Mouse (Mus musculus): Measurements from ENCODE around the gene Prpsap2.
"Not testable (repeated sequence)": the region's sequence is repeated elsewhere in the genome, so short reads cannot be mapped to it uniquely, and the experiment has no call there.

Gene Prpsap2
- long read RNA-seq, experiment 1, transcript Prpsap2-201 (12 exons, 1,837 nt): major isoform, 6 of 18 reads
- long read RNA-seq, experiment 1, partial matches to known transcripts: 2 of 18 reads
- long read RNA-seq, experiment 1, other reads (novel, unspliced or antisense): 6 of 18 reads
- long read RNA-seq, experiment 2, transcript Prpsap2-201 (12 exons, 1,837 nt): major isoform, 10 of 25 reads
- long read RNA-seq, experiment 2, transcript Prpsap2-204 (11 exons, 1,771 nt): minor isoform, 7 of 25 reads
- long read RNA-seq, experiment 2, partial matches to known transcripts: 2 of 25 reads
- long read RNA-seq, experiment 2, other reads (novel, unspliced or antisense): 6 of 25 reads

DNA sequence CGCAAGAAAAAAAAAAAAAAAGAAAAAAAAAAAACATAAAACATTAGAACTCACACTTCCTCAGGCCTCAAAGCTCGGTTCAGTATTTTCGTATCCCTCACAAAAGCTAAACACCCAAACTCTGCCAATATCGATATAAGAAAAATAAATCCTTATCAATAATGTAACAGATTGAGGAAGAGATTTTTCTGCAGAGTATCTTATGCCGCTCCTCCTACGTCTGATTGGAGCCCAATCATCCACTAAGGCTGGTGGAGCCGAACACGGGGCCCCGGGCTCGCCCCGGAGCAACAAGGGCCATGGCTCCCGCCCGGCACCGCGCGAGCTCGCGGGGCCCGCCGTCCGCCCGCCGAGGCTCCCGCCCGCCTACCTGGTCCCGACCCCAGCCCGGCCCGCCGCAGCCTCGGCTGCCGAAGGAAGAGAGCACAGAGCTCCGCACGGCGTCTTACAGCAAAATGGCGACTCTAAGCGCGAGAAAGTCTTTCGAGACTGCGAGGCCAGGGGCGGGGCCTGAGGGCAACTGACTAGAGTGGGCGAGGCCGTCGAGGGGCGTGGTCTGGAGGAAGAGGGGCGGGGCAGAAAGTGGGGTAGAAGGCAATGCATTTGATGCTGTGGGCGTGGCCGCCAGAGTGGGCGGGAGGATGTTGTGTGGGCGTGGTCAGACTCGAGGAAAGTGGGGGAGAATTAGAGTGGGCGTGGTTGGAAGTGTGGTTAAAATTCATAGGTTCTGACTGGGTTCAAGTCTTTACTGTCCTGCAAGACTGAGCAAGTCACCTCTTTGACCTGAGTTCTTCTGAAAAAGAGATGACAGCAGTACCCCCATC lies at the start of gene Prpsap2:
Gene Prpsap2 (minus strand): TSS at position 505 of the 824 bp plus-strand sequence.
- intact Hi-C loops (cut with DNase I): no loop called here

DNA sequence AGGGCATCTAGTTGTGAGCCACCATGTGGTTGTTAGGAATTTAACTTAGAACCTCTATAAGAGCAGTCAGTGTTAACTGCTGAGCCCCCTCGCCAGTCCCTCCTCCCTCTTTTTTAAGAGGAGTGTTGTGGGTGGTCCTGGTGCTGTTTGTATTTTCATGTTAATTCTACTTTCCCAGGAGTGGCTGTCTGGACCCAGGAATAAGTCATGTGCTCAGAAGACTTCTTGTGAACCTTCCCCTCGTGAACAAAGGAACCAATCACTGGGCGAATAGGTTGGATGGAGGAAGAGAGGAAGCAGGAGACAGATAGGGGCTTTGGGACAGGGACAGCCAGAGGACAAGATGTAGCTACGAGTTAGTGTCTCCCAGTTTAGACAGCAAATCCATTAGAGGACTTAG lies 47.9 kb upstream of the Prpsap2 start:
- intact Hi-C loops (cut with DNase I): no loop called here

DNA sequence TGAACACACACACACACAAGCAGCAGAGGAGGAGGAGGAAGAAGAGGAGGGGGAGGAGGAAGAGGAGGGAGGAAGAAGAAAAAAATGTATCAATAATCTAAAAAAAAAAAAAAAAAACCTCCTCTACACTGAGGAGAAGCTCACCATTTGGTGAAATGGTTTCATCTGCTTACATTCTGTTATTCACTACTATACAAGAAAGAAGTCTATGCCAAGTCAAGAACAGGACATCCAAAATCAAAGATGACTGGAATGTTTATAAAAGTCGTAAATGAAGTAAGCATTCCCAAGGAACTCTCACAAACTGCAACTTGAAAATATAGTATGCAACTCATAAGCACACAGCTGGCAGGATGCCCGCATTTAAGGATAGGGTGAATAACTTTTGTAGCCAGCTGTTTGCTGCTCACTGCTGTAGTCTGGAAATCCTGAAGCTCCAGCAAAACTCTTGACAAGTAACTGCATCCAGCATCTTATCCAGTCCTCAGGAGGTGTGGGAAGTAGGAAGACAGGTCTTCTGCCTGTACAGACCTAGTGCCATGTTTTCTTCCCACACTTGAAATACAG lies 46.7 kb upstream of the Prpsap2 start:
- intact Hi-C loops (cut with DNase I): no loop called here

DNA sequence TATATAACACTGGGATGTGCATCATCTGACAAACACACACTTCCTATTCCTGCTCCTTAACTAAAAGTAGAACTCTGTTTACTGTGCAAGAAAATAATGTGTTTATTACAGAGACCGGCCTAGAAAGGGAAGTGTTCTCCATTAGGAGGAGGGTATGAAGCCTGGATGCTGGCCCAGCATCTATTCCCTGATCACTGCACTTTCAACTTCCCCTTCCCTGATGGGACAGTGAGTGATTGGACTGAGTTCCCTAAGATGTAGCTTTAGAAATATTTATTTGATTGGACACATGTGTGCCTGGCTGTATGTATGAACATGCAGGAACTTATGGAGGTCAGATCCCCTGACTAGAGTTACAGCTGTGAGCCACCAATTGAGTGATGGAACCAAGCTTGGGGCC lies 31.6 kb upstream of the Prpsap2 start:
- intact Hi-C loops (cut with DNase I): no loop called here

DNA sequence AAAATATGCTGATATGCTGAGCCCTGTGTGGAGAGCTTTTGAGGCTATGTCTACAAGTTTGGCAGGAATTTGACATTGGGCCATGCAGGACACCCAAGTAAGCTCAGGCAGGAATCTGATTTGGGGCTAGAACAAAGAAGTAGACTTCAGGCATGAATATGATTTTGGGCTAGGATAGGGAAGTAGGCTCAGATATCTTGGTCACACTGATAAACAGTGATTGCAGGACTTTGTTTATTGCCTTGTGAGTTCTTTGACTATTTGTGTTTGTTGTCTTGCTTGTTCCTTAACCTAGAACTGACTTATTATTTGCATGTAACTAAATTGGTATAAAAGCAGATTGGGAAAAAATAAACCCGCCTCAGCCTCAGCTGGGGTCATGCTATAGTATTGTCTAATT lies 26.7 kb upstream of the Prpsap2 start:
- intact Hi-C loops (cut with DNase I): no loop called here

DNA sequence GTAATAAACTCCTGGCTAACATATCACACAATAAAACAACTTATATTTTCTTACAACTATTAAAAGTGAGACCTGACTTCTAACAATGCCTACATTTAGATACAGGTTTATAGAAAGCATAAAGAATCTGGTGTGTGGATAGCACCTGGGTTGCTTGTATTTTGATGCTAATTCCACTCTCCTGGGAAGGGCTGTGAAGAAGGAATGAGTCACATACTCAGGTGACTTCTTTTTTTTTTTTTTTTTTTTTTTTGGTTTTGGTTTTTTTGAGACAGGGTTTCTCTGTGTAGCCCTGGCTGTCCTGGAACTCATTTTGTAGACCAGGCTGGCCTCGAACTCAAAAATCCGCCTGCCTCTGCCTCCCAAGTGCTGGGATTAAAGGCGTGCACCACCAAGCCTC lies 20.6 kb upstream of the Prpsap2 start:
- intact Hi-C loops (cut with DNase I): not testable (repeated sequence)

DNA sequence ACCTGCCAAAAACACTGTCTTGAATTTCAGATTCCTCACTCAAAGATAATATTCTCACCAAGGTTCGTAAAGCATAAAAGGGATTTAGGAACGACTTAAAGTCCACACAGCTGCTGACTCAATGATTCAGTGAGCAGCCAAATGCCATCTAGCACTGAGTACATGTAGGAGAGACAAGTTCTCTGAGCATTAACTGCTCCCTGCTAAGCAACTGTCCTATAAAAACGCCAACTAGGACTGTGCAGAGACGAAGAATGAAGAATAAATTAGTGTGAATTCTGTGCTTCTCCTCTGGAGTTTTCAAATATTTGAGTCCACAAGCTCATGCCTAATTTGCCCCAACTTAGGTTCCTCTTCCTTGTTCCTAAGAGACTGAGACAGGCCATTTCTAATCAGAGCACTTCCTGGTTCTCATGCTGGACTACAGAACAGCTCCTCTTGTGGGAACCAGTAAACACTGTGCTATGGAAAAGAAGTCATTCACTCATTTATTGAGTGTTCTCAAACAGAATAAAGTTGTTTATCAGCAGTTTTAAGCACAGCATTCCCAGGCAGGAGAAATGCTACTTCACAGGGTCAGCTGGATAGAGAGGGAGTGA lies 12.8 kb upstream of the Prpsap2 start:
- intact Hi-C loops (cut with DNase I): no loop called here

DNA sequence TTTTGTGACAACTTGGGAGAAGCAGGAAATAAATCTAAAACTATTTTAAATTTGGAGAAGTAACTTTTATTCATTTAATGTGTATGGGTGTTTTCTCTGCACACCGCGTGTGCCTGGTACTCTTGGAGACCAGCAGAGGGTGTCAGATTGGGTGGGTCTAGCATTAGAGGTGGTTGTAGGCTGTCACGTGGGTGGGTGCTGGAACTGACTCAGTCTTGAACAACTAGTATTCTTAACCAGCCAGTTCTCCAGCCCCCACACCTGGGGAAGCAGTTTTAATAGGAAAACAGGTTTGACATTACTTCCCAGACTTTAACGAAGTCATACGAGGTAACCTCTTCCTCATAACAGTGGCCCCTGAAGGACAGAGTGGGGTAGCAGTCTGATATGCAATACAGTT lies 1.4 kb downstream of the Prpsap2 start:
- intact Hi-C loops (cut with DNase I): no loop called here

DNA sequence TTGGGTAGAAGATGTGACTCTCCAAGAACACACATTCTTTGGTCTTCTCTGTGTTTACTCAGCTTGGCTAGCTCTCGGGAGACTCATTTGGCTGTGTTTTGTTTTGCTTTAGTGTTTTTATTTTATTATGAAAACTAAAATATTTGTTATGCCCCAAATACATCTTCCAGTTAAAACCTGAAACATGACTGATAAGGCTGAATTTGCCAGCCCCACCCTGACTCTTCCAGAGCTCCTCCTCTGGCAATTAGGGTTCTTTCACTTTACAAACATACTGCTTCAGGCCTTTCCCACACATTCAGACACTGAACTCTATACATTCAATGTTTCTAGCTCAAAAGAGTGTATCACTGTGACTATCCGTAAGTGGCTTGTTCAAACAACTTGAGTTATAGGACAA lies 4.7 kb downstream of the Prpsap2 start:
- intact Hi-C loops (cut with DNase I): loop anchor here (5.0 kb wide), 1 partner anchor 475 kb away; no protein-coding TSS in a partner anchor

DNA sequence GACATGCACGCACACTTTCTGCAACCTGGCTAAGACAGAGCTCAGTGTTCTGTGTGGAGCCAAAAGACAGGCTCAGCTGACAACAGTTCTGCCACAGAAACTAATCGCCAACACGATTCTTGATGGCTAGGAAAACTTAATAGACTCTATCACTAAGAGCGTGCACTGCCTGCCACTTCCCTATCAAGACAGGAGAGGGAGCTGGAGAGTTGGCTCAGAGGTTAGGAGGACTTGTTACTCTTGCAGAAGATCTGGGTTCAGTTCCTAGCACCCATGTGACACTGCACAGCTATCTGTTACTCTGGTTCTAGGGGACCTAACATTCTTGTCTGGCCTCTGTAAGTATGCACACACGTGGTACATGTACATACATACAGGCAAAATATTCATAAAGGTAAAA lies 10.3 kb downstream of the Prpsap2 start:
- intact Hi-C loops (cut with DNase I): no loop called here

DNA sequence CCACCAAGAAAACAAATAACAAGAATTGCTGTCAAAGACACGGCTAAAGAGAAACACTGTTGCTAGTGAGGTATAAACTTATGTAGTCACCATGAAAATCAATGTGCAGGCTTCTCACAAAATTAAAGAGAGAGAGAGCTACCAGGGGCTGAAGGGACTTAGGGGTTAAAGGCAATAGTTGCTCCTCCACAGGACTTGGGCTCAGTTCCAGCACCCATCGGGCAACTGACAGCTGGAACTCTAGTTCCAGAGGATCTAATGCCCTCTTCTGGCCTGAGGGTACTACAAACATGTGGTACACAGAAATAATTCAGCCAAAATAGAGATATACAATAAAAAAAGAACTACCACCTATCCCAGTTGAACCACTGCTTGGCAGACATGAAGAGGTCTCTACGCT lies 14.7 kb downstream of the Prpsap2 start:
- intact Hi-C loops (cut with DNase I): no loop called here

DNA sequence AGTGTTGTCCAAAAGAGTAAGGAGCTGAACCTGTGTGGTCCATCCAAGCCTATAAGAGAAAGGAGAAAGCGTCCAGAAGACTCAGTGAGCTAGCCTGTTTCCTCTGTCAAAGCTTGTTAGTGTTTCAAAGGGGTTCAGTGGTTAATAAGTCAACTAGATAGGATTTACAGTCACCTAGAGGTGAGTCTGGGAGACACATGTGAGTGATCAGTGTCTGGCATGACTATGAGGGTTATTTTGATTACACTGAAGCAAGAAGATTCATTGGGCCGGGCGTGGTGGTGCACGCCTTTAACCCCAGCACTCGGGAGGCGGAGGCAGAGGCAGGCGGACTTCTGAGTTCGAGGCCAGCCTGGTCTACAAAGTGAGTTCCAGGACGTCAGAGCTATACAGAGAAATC lies 16.1 kb downstream of the Prpsap2 start:
- intact Hi-C loops (cut with DNase I): no loop called here

DNA sequence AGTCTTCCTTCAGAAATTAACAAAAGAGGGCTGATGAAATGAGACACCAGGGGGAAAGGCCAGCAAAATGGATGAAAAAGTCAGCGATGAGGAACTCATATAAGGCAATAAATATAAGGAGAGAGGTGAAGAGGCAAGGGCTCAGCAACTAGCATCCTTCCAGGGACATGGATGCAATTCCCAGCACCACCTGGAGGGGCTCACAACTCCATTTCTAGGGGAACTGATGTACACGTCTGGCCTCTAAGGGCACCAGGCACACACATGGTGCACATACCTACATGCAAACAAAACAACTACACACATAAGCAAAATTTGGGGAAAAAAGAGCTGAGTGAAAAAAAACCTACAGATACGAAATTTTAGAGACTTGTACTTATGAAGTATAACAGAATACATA lies 17.4 kb downstream of the Prpsap2 start:
- intact Hi-C loops (cut with DNase I): no loop called here

DNA sequence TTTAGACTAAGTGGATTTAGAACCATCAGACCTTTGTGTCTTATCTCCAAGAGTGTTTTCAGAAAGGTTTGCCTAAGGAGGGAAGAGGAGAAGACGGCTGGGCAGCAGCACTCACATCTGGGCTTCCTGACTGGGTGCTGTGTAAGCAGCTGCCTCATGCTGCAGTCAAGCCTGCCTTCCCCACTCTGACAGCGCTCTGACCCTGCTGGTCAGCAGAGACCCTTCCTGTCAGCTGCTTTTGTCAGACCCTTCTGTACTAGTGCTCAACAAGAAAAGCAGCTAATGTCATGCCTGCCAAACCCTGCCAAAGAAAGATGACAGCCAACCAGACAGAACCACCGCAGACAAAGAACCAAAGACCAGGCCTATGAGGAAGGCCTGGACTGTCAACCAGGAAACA lies 18.1 kb downstream of the Prpsap2 start:
- intact Hi-C loops (cut with DNase I): no loop called here

DNA sequence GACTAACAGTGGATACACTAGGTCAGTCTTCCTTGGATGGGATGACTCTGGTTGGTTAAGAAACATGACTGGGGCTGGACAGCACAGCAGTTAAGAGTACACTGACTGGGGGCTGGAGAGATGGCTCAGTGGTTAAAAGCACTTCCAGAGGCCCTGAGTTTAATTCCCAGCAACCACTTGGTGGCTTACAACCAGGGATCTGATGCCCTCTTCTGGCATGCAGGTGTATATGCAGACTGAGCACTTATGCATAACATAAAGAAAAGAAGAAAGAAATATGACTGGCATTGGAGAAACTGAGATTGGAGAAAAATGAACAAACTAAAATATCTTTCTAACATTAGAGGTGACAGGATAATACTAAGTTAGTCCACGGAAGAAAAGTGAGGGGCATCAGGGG lies 21.4 kb downstream of the Prpsap2 start:
- intact Hi-C loops (cut with DNase I): no loop called here

DNA sequence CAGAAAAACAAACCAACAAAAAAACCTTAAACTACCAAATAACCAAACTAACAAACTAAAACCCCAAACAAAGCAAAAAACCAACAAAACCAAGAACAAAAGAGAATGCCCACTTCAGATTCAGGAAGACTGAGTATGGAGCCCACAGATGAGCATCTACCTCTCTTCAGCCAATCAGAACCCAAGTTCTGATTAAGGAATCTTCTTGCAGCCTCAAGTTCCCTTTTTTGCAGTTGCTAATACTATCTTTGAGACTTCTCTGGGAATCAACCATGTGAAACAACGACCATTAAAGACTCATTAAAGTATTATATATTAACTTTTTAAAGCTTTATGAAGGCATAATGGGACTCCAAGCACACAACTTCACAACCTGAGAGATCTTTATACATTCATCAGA lies 24.6 kb downstream of the Prpsap2 start:
- intact Hi-C loops (cut with DNase I): no loop called here

DNA sequence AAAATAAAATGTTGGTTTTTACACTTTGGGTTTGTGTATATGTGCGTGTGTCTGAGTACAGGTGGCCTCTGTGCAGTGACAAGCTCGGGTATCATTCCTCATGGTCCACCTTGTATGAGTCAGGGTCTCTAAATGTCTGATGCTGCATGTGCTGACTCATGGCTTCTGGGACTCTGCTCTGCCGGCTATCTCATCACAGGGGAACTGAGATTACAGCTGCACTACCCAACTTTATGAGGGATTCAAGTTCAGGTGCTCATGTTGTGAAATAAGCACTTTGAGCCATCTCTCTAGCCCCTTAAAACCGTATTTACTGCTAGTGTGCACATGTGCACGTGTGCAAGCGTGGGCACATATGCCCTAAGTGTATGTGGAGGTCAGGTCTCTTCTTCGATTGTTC lies 29.2 kb downstream of the Prpsap2 start:
- intact Hi-C loops (cut with DNase I): no loop called here

DNA sequence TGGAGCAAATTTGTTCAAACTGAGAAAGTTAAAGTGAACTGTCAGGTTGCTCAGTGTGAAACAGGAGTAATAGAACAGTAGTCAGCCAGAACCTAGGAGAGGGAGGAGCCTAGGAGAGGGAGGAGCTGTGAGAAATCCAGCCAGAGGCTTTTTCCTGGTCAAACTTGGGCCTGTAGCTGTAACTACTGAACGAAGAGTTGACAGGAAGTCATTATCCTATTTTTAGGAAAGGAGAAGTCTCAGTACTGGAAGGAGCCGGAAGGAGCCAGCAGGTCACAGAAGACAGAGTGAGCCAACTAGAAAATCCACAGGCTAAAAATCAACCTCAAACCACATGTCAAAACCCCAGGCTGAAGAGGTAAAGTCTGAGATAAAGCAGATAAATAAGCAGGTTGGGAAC lies 33.9 kb downstream of the Prpsap2 start:
- intact Hi-C loops (cut with DNase I): no loop called here

DNA sequence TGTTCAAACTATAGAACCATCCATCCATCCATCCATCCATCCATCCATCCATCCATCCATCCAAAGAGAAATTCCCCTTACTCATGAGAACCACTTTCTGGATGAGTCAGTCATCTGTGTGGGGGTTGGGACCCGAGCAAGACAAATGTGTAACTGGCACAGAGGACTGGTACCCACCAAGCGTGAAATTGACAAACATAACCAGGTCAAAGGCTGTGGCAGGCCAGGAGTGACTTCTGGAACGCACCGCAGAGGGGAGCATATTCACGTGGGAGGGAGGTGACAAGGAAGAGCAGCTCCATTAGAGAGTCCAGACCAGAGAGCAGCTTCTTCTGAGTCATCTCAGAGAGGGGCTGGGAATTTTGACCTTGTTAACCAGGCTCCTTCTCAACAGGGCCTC lies 39.8 kb downstream of the Prpsap2 start:
- intact Hi-C loops (cut with DNase I): no loop called here

DNA sequence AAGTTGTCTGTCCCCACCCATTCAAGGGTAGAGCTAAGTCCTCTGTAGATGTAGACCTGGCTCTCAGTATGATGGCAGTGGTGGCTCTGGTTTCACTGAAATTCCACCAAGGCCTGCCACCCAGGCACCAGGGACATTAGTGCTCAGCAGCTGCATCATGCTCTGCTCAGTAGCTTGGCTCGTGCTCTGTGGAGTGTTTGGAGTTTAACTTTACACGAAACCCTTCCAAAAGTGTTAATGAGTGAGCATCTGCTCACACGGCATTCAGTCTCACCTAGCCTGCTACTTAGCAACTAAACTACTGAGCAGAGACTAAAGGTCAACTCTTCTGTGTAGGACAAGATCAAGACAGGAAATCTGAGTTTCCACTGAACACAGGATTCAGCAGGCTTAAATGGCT lies 41.3 kb downstream of the Prpsap2 start, which contains the start of gene Slc5a10:
Gene Slc5a10 (minus strand): TSS at position 191 of the 400 bp plus-strand sequence.
- intact Hi-C loops (cut with DNase I): no loop called here

DNA sequence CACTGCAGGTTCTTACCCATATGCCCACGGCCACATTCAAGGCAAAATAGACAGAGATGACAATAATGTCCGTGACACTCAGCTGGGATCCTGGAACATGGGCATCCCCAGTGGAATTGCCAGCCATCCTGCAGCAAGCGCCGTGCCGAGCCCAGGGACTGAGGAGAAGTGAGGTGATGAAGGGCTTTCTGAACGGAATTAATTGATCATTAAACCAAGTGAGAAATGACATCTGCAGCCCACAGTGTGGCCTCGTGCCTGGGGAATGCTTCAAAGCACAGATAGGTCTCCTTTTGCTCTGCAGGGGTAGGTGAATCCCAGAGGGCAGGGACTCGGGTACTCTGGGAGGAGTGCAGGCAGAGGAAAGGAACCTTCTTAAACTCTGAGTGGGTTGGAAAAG lies 42.1 kb downstream of the Prpsap2 start:
- intact Hi-C loops (cut with DNase I): loop anchor here (10.0 kb wide), 1 partner anchor 215 kb away; the partner anchor contains the start of gene B9d1

DNA sequence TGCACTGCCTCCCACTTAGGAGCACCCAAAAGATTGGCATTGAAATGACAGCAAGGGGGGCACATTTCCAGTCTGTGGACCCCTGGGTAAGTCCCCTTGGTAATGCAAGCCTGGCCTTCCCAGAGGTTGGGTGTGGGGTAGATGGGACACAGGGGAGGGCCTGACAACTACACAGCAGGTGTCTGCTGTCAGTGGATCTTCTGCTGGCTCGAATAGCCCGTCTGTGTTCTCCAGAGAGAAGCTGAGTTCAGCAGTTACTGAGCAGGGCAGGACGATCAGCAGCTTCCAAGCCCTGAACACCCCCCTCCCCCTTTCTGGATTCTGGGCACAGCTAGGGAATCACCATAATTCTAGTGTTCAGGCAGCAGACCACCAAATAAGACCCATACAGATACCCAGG lies 42.5 kb downstream of the Prpsap2 start:
- intact Hi-C loops (cut with DNase I): loop anchor here (10.0 kb wide), 1 partner anchor 215 kb away; the partner anchor contains the start of gene B9d1
